Comparison of ENCODE assay signal across 11 mouse cellular contexts in the genomic region with DNA sequence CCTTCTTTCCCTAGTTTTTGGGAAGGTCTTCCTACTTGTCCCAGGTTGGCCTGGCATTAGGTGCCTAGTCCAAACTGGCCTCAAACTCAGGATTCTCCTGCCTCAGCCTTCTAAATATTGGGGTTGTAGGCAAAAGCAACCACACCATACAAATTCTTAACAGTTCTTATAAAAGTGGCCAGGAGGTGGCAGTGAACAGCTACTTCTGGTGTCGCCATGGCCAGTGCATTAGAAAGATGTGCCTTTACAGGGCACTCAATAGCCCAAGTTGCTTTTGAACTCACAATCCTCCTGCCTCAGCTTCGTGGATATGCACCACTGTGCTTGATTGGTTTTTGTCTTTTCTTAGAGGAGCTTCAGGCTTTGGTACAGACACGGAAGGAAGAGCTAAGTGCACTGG. TPM values are rescaled to one million over a fixed set of nuclear protein-coding genes. Genes with fewer than 3 reads are reported as not detected.
DNase-seq lines count a peak whose midpoint lies in the region; ATAC-seq and TF ChIP-seq lines count a peak whose summit lies in the region.
"Had no signal": no experiment of that assay in that cellular context is flagged by ENCODE, and none has a peak within 500 bp of the region (broad histone marks: within the 10 kb centered on the region; RNA-seq: fewer than 3 reads in every experiment).

No protein-coding gene starts in this region.

- peak; percentile 35 to 65 for DNase-seq in cerebellum, postnatal 10 days
- no peak for DNase-seq in cerebellum, adult 9-11 months
- DNase-seq in liver, adult 2 months (ENCODE audit: extremely low read depth, low read depth, low spot score): no peak
- peak; percentile 76 for DNase-seq in MN1 (ENCODE audit: low spot score)
- peak; percentile 34 for DNase-seq in lung, postnatal 10 days
- DNase-seq in T-cell, adult 2 months (ENCODE audit: low spot score): no peak

- H3K4me2 ChIP-seq in liver, embryonic 12.5 days: no peak overlapping the region
- H3K4me2 ChIP-seq: neural tube, embryonic 12.5 days had no signal

- no peak overlapping the region for H3K27ac ChIP-seq in liver, adult 2 months (replicated peaks; ENCODE audit: insufficient read depth, low read depth, low read length)
- H3K27ac ChIP-seq in liver, embryonic 12.5 days: no peak overlapping the region
- H3K27ac ChIP-seq: neural tube, embryonic 12.5 days had no signal

- no peaks in the 10 kb centered on the region for H3K4me1 ChIP-seq in liver, adult 2 months (ENCODE audit: control insufficient read depth, insufficient read depth, low read length)
- no peaks in the 10 kb centered on the region for H3K4me1 ChIP-seq in liver, embryonic 12.5 days

- no peaks in the 10 kb centered on the region for H3K9me3 ChIP-seq in liver, embryonic 12.5 days (replicated peaks)
- H3K9me3 ChIP-seq: neural tube, embryonic 12.5 days had no signal

- TF ChIP-seq CTCF in liver, adult 2 months (IDR thresholded peaks at IDR 0.05; ENCODE audit: low read depth, low read length): peak; percentile 9; the same call in 1 of the 2 replicates

- no peaks in the 10 kb centered on the region for H3K36me3 ChIP-seq in liver, adult 2 months (ENCODE audit: control insufficient read depth, insufficient read depth, low read length)
- no peaks in the 10 kb centered on the region for H3K36me3 ChIP-seq in liver, embryonic 12.5 days
- H3K36me3 ChIP-seq: neural tube, embryonic 12.5 days had no signal

- 29% methylated on average over 3 of the region's 3 CpGs for WGBS in liver, adult 2 months
- WGBS in liver, embryonic 12.5 days (ENCODE audit: insufficient replicate concordance): 24% methylated on average over 3 of the region's 3 CpGs

- no peak overlapping the region for H3K9ac ChIP-seq in liver, adult 2 months (ENCODE audit: low read depth, low read length)
- H3K9ac ChIP-seq in liver, embryonic 12.5 days: no peak overlapping the region
- H3K9ac ChIP-seq: neural tube, embryonic 12.5 days had no signal

- H3K4me3 ChIP-seq in liver, adult 2 months (ENCODE audit: insufficient read depth, low read depth, low read length): no peak overlapping the region
- no peak overlapping the region for H3K4me3 ChIP-seq in liver, embryonic 12.5 days
- H3K4me3 ChIP-seq: neural tube, embryonic 12.5 days had no signal

- H3K79me2 ChIP-seq in liver, adult 2 months (ENCODE audit: control insufficient read depth, insufficient read depth, low read length): no peaks in the 10 kb centered on the region

- no peaks in the 10 kb centered on the region for H3K27me3 ChIP-seq in liver, adult 2 months (ENCODE audit: control insufficient read depth, insufficient read depth, low read length)
- H3K27me3 ChIP-seq in liver, embryonic 12.5 days (replicated peaks): peaks cover 15% of the 10 kb centered on the region

- no peak for TF ChIP-seq POLR2A in liver, adult 2 months (IDR thresholded peaks at IDR 0.05; ENCODE audit: extremely low read depth, insufficient read depth, low read length)

- ATAC-seq in liver, embryonic 12.5 days: no peak
- ATAC-seq in erythroblast, adult 5-6 weeks (replicated peaks; ENCODE audit: low FRiP score, poor library complexity, severe bottlenecking): no peak

RNA-seq across cellular contexts. Expression of gene Hip1, which starts 6.0 kb away (rescaled TPM):
- 3.2 and 6.5 TPM in 2 replicates for total RNA-seq in liver, adult 2 months (2014; rRNA removed)
- 2.2 and 3.1 TPM in 2 replicates for polyA plus RNA-seq in liver, adult 2 months (2012; rRNA removed)
- polyA plus RNA-seq in liver, embryonic 12.5 days (2016; fragmentation: Nextera tagmentation; extraction: Ambion mirVana): 8.0 and 8.1 TPM in 2 replicates
- total RNA-seq in erythroblast, adult 5-6 weeks (2015; ENCODE audit: low replicate concordance): 1.2 and 5.0 TPM in 2 replicates
- 1.3 and 4.9 TPM in 2 replicates for total RNA-seq in erythroblast, adult 5-6 weeks (2017; ENCODE audit: low replicate concordance)

RNA-seq across cellular contexts. Expression of gene Ccl26, which starts 12.5 kb away (rescaled TPM):
- not detected in 2 replicates for total RNA-seq in liver, adult 2 months (2014; rRNA removed)
- not detected in 2 replicates for polyA plus RNA-seq in liver, adult 2 months (2012; rRNA removed)
- not detected in 2 replicates for polyA plus RNA-seq in liver, embryonic 12.5 days (2016; fragmentation: Nextera tagmentation; extraction: Ambion mirVana)
- total RNA-seq in erythroblast, adult 5-6 weeks (2015; ENCODE audit: low replicate concordance): not detected in 2 replicates
- total RNA-seq in erythroblast, adult 5-6 weeks (2017; ENCODE audit: low replicate concordance): not detected in 2 replicates
- total RNA-seq: layer of hippocampus, postnatal 36 days had no signal
- polyA plus RNA-seq: frontal cortex, adult 2 months; neural tube, embryonic 12.5 days had no signal

RNA-seq across cellular contexts. Expression of gene Ccl24, which starts 21.9 kb away (rescaled TPM):
- total RNA-seq in liver, adult 2 months (2014; rRNA removed): 3.7 and 8.2 TPM in 2 replicates
- 1.8 and 5.3 TPM in 2 replicates for polyA plus RNA-seq in liver, adult 2 months (2012; rRNA removed)
- 9.8 and 10.2 TPM in 2 replicates for polyA plus RNA-seq in liver, embryonic 12.5 days (2016; fragmentation: Nextera tagmentation; extraction: Ambion mirVana)
- total RNA-seq in erythroblast, adult 5-6 weeks (2015; ENCODE audit: low replicate concordance): not detected in 2 replicates
- total RNA-seq in erythroblast, adult 5-6 weeks (2017; ENCODE audit: low replicate concordance): not detected in 2 replicates
- total RNA-seq: layer of hippocampus, postnatal 36 days had no signal

Comparison
In these comparisons a context has a peak if more than half of its experiments do, and no peak if none do; other contexts are left out.
1. DNase-seq: peak in cerebellum, postnatal 10 days (2 of 2), MN1 (single experiment) and lung, postnatal 10 days (single experiment); none in cerebellum, adult 9-11 months (single experiment), liver, adult 2 months (single experiment) and T-cell, adult 2 months (single experiment).